Mouse (Mus musculus) thymus, adult 2 months (tissue): Measurements from ENCODE around the gene Sdk2. TPM values are rescaled to one million over a fixed set of nuclear protein-coding genes. Genes with fewer than 3 reads are reported as not detected.

ENCODE experiments used
- DNase-seq: peaks from one replicate; pipeline ENCODE4 v3.0.0; 2021
- H3K27ac ChIP-seq: fragments of 200-500 bp; 2 replicates; pipeline ENCODE4 v1.5.1; 2012; ENCODE audit warnings: low read length, control low read depth; ENCODE audit not compliant: control insufficient read depth, insufficient read depth
- H3K27me3 ChIP-seq: fragments of 200-500 bp; 2 replicates; pipeline ENCODE4 v1.6.1; 2012; ENCODE audit warnings: mild to moderate bottlenecking, low read length, moderate library complexity, mixed read lengths; ENCODE audit not compliant: control insufficient read depth, insufficient read depth
- H3K36me3 ChIP-seq: fragments of 200-500 bp; 2 replicates; pipeline ENCODE4 v1.6.1; 2012; ENCODE audit warnings: mild to moderate bottlenecking, low read length, moderate library complexity; ENCODE audit not compliant: control insufficient read depth, insufficient read depth
- H3K4me1 ChIP-seq: fragments of 200-500 bp; replicated peaks from 2 replicates; pipeline ENCODE4 v1.6.1; 2012; ENCODE audit warnings: low read length; ENCODE audit not compliant: control insufficient read depth, insufficient read depth
- H3K4me3 ChIP-seq: fragments of 200-500 bp; 2 replicates; pipeline ENCODE4 v1.5.1; 2012; ENCODE audit warnings: mild to moderate bottlenecking, low read length, control low read depth, moderate library complexity; ENCODE audit not compliant: control insufficient read depth, insufficient read depth
- CTCF ChIP-seq: fragments of 200-500 bp; IDR thresholded peaks from 2 replicates; pipeline ENCODE4 v1.5.1; 2012; ENCODE audit warnings: mild to moderate bottlenecking, control low read depth, low read length, moderate library complexity, borderline replicate concordance; ENCODE audit not compliant: control insufficient read depth, poor library complexity, insufficient read depth; ENCODE audit errors: extremely low read depth
- POLR2A ChIP-seq: fragments of 200-500 bp; IDR thresholded peaks from 2 replicates; pipeline ENCODE4 v1.6.1; 2012; ENCODE audit warnings: mild to moderate bottlenecking, low read length, control low read depth, moderate library complexity; ENCODE audit not compliant: control insufficient read depth, poor library complexity, insufficient read depth; ENCODE audit errors: extremely low read depth
- WGBS: fragments of 180-500 bp; shearing (Covaris S2); methylation state at CpG from one replicate; pipeline ENCODE4 v1.1.7; 2018; 5-methylcytosine and 5-hydroxymethylcytosine counted together
- polyA plus RNA-seq: library from polyadenylated mRNA; depleted of rRNA; stranded (reverse); fragments of >200 nt; gene quantifications from 2 replicates; pipeline ENCODE4 v1.2.3, GENCODE M21; 2012

Sdk2 gene
- polyA plus RNA-seq, 1 experiment, result 1.4 TPM

- no peaks in the 10 kb centered on the region for H3K36me3 ChIP-seq
- DNase-seq, result no peak
- TF ChIP-seq CTCF, result no peak
- no peak for TF ChIP-seq POLR2A
- H3K4me1 ChIP-seq, result no peaks in the 10 kb centered on the region
- H3K27me3 ChIP-seq, result no peaks in the 10 kb centered on the region; the same call in 1 of the 2 replicates
- 77% methylated on average over 4 of the region's 4 CpGs for WGBS
- H3K4me3 ChIP-seq, result no peak overlapping the region
- H3K27ac ChIP-seq, result no peak overlapping the region
Observed at GRCm38 (mm10) chr11:113931701-113932100, 135.1 kb downstream of the Sdk2 start.

- H3K4me1 ChIP-seq, result no peaks in the 10 kb centered on the region
- 90% methylated on average over 11 of the region's 11 CpGs for WGBS
- TF ChIP-seq POLR2A, result no peak
- TF ChIP-seq CTCF, result no peak
- no peaks in the 10 kb centered on the region for H3K36me3 ChIP-seq
- no peaks in the 10 kb centered on the region; the same call in 1 of the 2 replicates for H3K27me3 ChIP-seq
- no peak for DNase-seq
- H3K27ac ChIP-seq, result no peak overlapping the region
- no peak overlapping the region for H3K4me3 ChIP-seq
Observed at GRCm38 (mm10) chr11:113930112-113930511, 136.7 kb downstream of the Sdk2 start.

GRCm38 (mm10) chr11:113928831-113929230, 138.0 kb downstream of the Sdk2 start:
- no peak overlapping the region for H3K4me3 ChIP-seq
- no peak overlapping the region for H3K27ac ChIP-seq
- H3K36me3 ChIP-seq, result no peaks in the 10 kb centered on the region
- no peak for TF ChIP-seq CTCF
- no peak for TF ChIP-seq POLR2A
- 92% methylated on average over 2 of the region's 2 CpGs for WGBS
- DNase-seq, result no peak
- H3K27me3 ChIP-seq, result no peaks in the 10 kb centered on the region; the same call in 1 of the 2 replicates
- H3K4me1 ChIP-seq, result no peaks in the 10 kb centered on the region

GRCm38 (mm10) chr11:113928291-113928690, 138.6 kb downstream of the Sdk2 start:
- no peak for TF ChIP-seq CTCF
- 91% methylated on average over 9 of the region's 9 CpGs for WGBS
- Histone ChIP-seq H3K4me3 (no peak overlapping the region), H3K27ac (no peak overlapping the region), H3K36me3 (no peaks in the 10 kb centered on the region), H3K27me3 (no peaks in the 10 kb centered on the region; the same call in 1 of the 2 replicates), H3K4me1 (no peaks in the 10 kb centered on the region)
- DNase-seq, result no peak

GRCm38 (mm10) chr11:113927826-113928225, 139.0 kb downstream of the Sdk2 start:
- Histone ChIP-seq H3K4me1 (no peaks in the 10 kb centered on the region), H3K27me3 (no peaks in the 10 kb centered on the region; the same call in 1 of the 2 replicates), H3K36me3 (no peaks in the 10 kb centered on the region), H3K4me3 (no peak overlapping the region), H3K27ac (no peak overlapping the region)
- no peak for DNase-seq
- WGBS, result 80% methylated on average over 3 of the region's 3 CpGs
- TF ChIP-seq CTCF (no peak), POLR2A (no peak)

DNA sequence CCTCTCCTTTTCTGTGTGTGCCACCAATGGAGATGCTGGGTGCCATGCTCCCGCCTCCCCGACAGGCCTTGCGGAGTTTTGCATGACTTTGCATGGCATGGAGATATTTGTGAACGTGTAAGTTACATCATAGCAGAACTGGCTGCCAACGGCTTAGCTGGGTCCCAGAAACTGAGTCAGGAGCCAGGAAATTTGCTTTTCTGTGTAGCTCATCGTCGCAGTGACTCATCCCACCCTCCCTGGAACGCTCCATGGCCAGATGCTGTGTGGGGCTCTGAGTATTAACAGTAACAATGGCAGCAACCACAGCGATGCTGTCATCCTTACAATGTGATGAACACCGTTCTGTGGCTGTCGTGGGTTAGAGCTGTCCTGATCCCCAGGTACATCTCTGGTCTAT, 139.6 kb downstream of the Sdk2 start:
- Histone ChIP-seq H3K36me3 (no peaks in the 10 kb centered on the region), H3K4me1 (no peaks in the 10 kb centered on the region), H3K27me3 (no peaks in the 10 kb centered on the region; the same call in 1 of the 2 replicates), H3K27ac (no peak overlapping the region), H3K4me3 (no peak overlapping the region)
- DNase-seq, result no peak
- 85% methylated on average over 11 of the region's 11 CpGs for WGBS
- TF ChIP-seq CTCF (no peak), POLR2A (no peak)

- Histone ChIP-seq H3K27me3 (no peaks in the 10 kb centered on the region), H3K4me3 (no peak overlapping the region), H3K4me1 (no peaks in the 10 kb centered on the region), H3K27ac (no peak overlapping the region), H3K36me3 (no peaks in the 10 kb centered on the region)
- TF ChIP-seq CTCF (no peak), POLR2A (no peak)
- DNase-seq, result no peak
- WGBS, result 56% methylated on average over 5 of the region's 5 CpGs
Observed at GRCm38 (mm10) chr11:113923137-113923536, 143.7 kb downstream of the Sdk2 start.
